Mouse (Mus musculus): ENCODE measurements around the gene Vegfa. TPM values are rescaled to one million over a fixed set of nuclear protein-coding genes. Genes with fewer than 3 reads are reported as not detected.

The Vegfa gene
- polyA plus RNA-seq, 1 experiment = 52.5 TPM

DNA sequence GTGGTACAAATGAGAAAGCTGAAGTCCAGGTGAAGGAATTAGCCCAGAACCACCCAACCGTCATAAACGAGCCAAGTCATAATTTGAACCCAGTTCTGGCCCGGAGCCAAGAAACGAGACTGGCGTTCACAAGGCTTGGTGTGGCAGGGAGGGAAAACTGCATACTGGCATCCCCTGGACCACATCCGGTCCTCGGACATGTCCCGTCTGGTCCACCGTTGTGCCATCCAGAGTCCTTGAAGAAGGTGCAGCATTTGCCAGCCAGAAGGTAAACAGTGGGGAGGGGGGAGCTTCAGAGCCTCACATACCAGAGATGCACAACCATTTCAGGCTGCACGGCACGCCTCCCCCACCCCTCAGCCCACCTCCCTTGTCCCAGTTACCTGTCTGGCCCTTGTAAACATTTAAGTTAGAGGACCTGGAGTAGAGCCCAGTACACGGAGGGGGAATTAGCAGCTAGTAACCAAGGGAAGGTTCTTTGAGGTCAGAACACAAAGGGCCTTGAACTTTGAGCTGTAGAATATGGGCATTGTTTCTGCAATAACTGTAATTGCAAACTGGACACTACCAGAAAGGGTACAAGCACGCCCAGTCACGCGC, 27.2 kb upstream of the Vegfa start:
- no peaks in the 10 kb centered on the region for H3K79me2 ChIP-seq (ENCODE audit: control insufficient read depth, insufficient read depth)
- H3K36me3 ChIP-seq (ENCODE audit: control insufficient read depth, insufficient read depth) = no peaks in the 10 kb centered on the region
- H3K4me3 ChIP-seq (ENCODE audit: insufficient read depth, poor library complexity, severe bottlenecking) = no peak overlapping the region
- no peak for TF ChIP-seq USF1 (IDR thresholded peaks at IDR 0.05; ENCODE audit: low read depth)
- TF ChIP-seq MYOG (IDR thresholded peaks at IDR 0.05; ENCODE audit: control insufficient read depth, extremely low read depth, insufficient read length) = no peak
- no peak for TF ChIP-seq CTCF (IDR thresholded peaks at IDR 0.05; ENCODE audit: control insufficient read depth, insufficient read depth, insufficient read length)
- no peak for TF ChIP-seq FOSL1 (IDR thresholded peaks at IDR 0.05; ENCODE audit: insufficient read depth, low read length, poor library complexity, severe bottlenecking)
- TF ChIP-seq CEBPB (IDR thresholded peaks at IDR 0.05; ENCODE audit: low read depth) = no peak
- TF ChIP-seq MAX (IDR thresholded peaks at IDR 0.05) = no peak
- TF ChIP-seq MYOD1 (IDR thresholded peaks at IDR 0.05; ENCODE audit: control insufficient read depth, insufficient read length, low read depth) = no peak
- no peaks in the 10 kb centered on the region for H3K79me3 ChIP-seq (ENCODE audit: low read depth)
- no peak overlapping the region for H3ac ChIP-seq (ENCODE audit: control insufficient read depth, insufficient read length, low read depth)
- no peaks in the 10 kb centered on the region for H3K27me3 ChIP-seq (ENCODE audit: control insufficient read depth, insufficient read depth, insufficient read length)

DNA sequence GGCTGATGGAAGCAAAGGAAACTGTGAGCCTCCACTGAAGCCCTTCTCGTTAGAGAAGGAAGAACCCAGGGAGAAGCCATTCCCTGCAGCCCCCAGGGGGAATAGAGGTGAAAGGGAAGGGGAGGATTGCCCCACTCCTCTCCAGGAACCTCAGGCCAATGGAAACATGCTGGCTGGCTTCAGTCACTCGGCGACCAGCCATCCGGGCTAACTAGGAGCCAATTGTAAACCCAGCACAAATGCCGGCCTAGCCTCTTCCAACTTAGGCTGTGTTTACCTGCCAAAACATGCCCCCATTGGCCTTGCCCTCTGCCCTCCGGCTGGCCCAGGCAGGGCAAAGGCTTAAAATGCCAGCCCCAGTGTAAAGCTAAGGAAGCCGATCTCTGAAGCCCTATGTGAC, 24.1 kb upstream of the Vegfa start:
- Histone ChIP-seq H3ac (ENCODE audit: control insufficient read depth, insufficient read length, low read depth) (no peak overlapping the region), H3K27me3 (ENCODE audit: control insufficient read depth, insufficient read depth, insufficient read length) (no peaks in the 10 kb centered on the region), H3K79me3 (ENCODE audit: low read depth) (no peaks in the 10 kb centered on the region), H3K36me3 (ENCODE audit: control insufficient read depth, insufficient read depth) (no peaks in the 10 kb centered on the region), H3K4me3 (ENCODE audit: insufficient read depth, poor library complexity, severe bottlenecking) (no peak overlapping the region), H3K79me2 (ENCODE audit: control insufficient read depth, insufficient read depth) (no peaks in the 10 kb centered on the region)
- TF ChIP-seq MAX (IDR thresholded peaks at IDR 0.05) (no peak), MYOD1 (IDR thresholded peaks at IDR 0.05; ENCODE audit: control insufficient read depth, insufficient read length, low read depth) (no peak), USF1 (IDR thresholded peaks at IDR 0.05; ENCODE audit: low read depth) (no peak), CTCF (IDR thresholded peaks at IDR 0.05; ENCODE audit: control insufficient read depth, insufficient read depth, insufficient read length) (no peak), CEBPB (IDR thresholded peaks at IDR 0.05; ENCODE audit: low read depth) (no peak)

DNA sequence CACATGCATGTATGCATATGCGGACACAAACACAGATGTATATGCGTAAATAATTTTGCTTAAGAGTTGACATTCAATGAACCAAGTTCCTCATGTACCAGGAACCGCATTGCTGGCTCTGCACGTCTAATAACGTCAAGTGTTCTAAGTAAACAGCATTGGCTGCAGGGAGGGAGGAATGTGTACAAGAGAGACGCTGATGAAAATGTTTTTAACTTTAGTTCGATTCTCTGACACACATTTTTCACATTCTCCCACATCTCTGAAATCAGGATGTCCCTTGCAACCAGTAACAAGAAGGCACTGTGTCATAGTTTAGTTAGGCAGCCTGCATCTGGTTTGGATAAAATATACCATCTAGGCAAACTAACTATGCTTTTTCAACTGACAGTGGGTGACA, 23.6 kb upstream of the Vegfa start:
- no peaks in the 10 kb centered on the region for H3K79me2 ChIP-seq (ENCODE audit: control insufficient read depth, insufficient read depth)
- H3K4me3 ChIP-seq (ENCODE audit: insufficient read depth, poor library complexity, severe bottlenecking) = no peak overlapping the region
- H3K79me3 ChIP-seq (ENCODE audit: low read depth) = no peaks in the 10 kb centered on the region
- H3K27me3 ChIP-seq (ENCODE audit: control insufficient read depth, insufficient read depth, insufficient read length) = no peaks in the 10 kb centered on the region
- H3K36me3 ChIP-seq (ENCODE audit: control insufficient read depth, insufficient read depth) = no peaks in the 10 kb centered on the region
- TF ChIP-seq CEBPB (IDR thresholded peaks at IDR 0.05; ENCODE audit: low read depth) = no peak
- H3ac ChIP-seq (ENCODE audit: control insufficient read depth, insufficient read length, low read depth) = no peak overlapping the region

DNA sequence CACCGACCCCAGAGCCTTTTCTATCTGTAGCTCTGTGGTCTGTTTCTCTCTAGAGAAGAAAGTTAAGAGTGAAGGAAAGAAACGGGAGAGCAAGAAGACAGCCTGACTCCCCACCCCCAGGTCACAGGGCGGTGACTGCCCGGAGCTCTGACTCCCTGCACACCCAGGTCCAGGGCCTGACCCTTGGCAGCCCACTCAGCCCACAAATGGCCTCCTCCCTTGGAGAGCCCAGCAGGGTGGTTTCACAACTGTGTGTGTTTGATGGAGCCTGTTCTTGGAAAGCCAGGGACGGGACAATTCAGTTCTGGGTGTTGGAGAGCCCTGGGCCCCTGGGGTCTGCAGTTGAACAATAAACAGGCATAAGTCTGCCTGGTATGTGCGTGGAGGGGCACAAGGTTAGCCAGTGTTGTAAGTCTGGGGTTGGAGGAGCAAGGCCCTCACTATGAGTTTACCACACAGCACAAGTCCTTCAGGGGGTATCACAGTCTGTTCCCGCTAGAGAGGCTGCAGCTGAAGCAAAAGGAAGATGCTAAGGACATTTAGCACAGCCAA, 21.2 kb upstream of the Vegfa start:
- Histone ChIP-seq H3K79me2 (ENCODE audit: control insufficient read depth, insufficient read depth) (no peaks in the 10 kb centered on the region), H3K27me3 (ENCODE audit: control insufficient read depth, insufficient read depth, insufficient read length) (no peaks in the 10 kb centered on the region), H3K36me3 (ENCODE audit: control insufficient read depth, insufficient read depth) (no peaks in the 10 kb centered on the region), H3K4me3 (ENCODE audit: insufficient read depth, poor library complexity, severe bottlenecking) (no peak overlapping the region), H3ac (ENCODE audit: control insufficient read depth, insufficient read length, low read depth) (no peak overlapping the region), H3K79me3 (ENCODE audit: low read depth) (no peaks in the 10 kb centered on the region)
- no peak for TF ChIP-seq CEBPB (IDR thresholded peaks at IDR 0.05; ENCODE audit: low read depth)
- no peak for TF ChIP-seq FOSL1 (IDR thresholded peaks at IDR 0.05; ENCODE audit: insufficient read depth, low read length, poor library complexity, severe bottlenecking)
- no peak for TF ChIP-seq USF1 (IDR thresholded peaks at IDR 0.05; ENCODE audit: low read depth)
- no peak for TF ChIP-seq CTCF (IDR thresholded peaks at IDR 0.05; ENCODE audit: control insufficient read depth, insufficient read depth, insufficient read length)
- TF ChIP-seq MYOG (IDR thresholded peaks at IDR 0.05; ENCODE audit: control insufficient read depth, extremely low read depth, insufficient read length) = no peak
- TF ChIP-seq MYOD1 (IDR thresholded peaks at IDR 0.05; ENCODE audit: control insufficient read depth, insufficient read length, low read depth) = no peak
- TF ChIP-seq MAX (IDR thresholded peaks at IDR 0.05) = no peak

DNA sequence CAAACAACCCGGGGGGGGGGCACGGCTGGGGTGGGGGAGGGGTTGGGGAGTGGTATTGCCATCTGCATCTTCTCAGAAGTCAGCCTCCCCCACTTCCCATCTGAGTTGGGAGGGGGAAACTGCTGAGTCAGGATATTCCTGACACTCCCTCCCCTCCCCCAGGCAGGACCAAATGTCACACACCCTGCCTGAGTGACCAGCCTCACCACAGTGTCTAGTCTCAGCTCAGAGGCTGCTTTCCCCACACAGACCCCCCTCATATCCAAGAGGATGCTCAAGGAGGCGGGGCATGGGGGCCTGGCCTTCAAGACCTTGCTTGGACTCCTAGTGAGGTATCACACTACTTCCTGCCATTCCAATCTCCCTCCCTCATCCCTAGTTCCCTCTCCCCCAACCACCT, 20.0 kb upstream of the Vegfa start:
- Histone ChIP-seq H3ac (ENCODE audit: control insufficient read depth, insufficient read length, low read depth) (no peak overlapping the region), H3K79me2 (ENCODE audit: control insufficient read depth, insufficient read depth) (no peaks in the 10 kb centered on the region), H3K4me3 (ENCODE audit: insufficient read depth, poor library complexity, severe bottlenecking) (no peak overlapping the region), H3K79me3 (ENCODE audit: low read depth) (no peaks in the 10 kb centered on the region), H3K27me3 (ENCODE audit: control insufficient read depth, insufficient read depth, insufficient read length) (no peaks in the 10 kb centered on the region), H3K36me3 (ENCODE audit: control insufficient read depth, insufficient read depth) (no peaks in the 10 kb centered on the region)
- no peak for TF ChIP-seq CTCF (IDR thresholded peaks at IDR 0.05; ENCODE audit: control insufficient read depth, insufficient read depth, insufficient read length)
- no peak for TF ChIP-seq MYOG (IDR thresholded peaks at IDR 0.05; ENCODE audit: control insufficient read depth, extremely low read depth, insufficient read length)
- TF ChIP-seq MAX (IDR thresholded peaks at IDR 0.05) = no peak

DNA sequence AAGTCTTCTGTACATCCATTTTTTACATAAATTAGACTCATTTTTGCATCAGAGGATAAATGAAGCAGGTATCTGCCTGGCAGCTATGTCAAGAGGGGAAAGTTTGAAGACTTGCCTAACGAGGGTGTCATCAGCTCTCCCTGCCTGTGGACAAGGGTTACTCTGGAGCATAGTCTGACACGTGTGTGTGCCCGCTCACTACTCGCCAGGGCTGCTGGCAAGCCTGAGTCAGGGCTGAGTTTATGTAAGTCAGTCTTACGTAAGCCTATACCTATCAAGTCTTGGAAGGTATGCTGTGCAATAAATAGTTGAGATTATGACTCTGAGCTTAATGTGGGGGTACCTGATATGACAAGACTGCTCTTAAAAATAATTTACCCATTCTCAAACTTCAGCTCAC, 19.2 kb upstream of the Vegfa start:
- Histone ChIP-seq H3K79me2 (ENCODE audit: control insufficient read depth, insufficient read depth) (no peaks in the 10 kb centered on the region), H3K36me3 (ENCODE audit: control insufficient read depth, insufficient read depth) (no peaks in the 10 kb centered on the region), H3K27me3 (ENCODE audit: control insufficient read depth, insufficient read depth, insufficient read length) (no peaks in the 10 kb centered on the region), H3ac (ENCODE audit: control insufficient read depth, insufficient read length, low read depth) (no peak overlapping the region), H3K4me3 (ENCODE audit: insufficient read depth, poor library complexity, severe bottlenecking) (no peak overlapping the region), H3K79me3 (ENCODE audit: low read depth) (no peaks in the 10 kb centered on the region)
- TF ChIP-seq FOSL1 (IDR thresholded peaks at IDR 0.05; ENCODE audit: insufficient read depth, low read length, poor library complexity, severe bottlenecking) (no peak), MAX (IDR thresholded peaks at IDR 0.05) (no peak), USF1 (IDR thresholded peaks at IDR 0.05; ENCODE audit: low read depth) (no peak), CTCF (IDR thresholded peaks at IDR 0.05; ENCODE audit: control insufficient read depth, insufficient read depth, insufficient read length) (no peak), CEBPB (IDR thresholded peaks at IDR 0.05; ENCODE audit: low read depth) (no peak), MYOG (IDR thresholded peaks at IDR 0.05; ENCODE audit: control insufficient read depth, extremely low read depth, insufficient read length) (no peak), MYOD1 (IDR thresholded peaks at IDR 0.05; ENCODE audit: control insufficient read depth, insufficient read length, low read depth) (no peak)
